9 mouse cellular contexts compared by ENCODE assay signal in genomic region chr12:112077651-112078050, GRCm38 (mm10). TPM values are rescaled to one million over a fixed set of nuclear protein-coding genes. Genes with fewer than 3 reads are reported as not detected.
DNase-seq lines count a peak whose midpoint lies in the region; ATAC-seq and TF ChIP-seq lines count a peak whose summit lies in the region.
"Had no signal": no experiment of that assay in that cellular context is flagged by ENCODE, and none has a peak within 500 bp of the region (broad histone marks: within the 10 kb centered on the region; RNA-seq: fewer than 3 reads in every experiment).

No protein-coding gene starts in this region.

- no peaks in the 10 kb centered on the region for H3K79me2 ChIP-seq in liver, adult 2 months (ENCODE audit: control insufficient read depth, insufficient read depth, low read length)

- no peaks in the 10 kb centered on the region for H3K27me3 ChIP-seq in hindbrain, embryonic 10.5 days (ENCODE audit: insufficient read depth, poor library complexity, severe bottlenecking)
- no peaks in the 10 kb centered on the region for H3K27me3 ChIP-seq in hindbrain, embryonic 16.5 days (replicated peaks; ENCODE audit: control insufficient read depth, insufficient read depth, low read length)
- H3K27me3 ChIP-seq in liver, adult 2 months (ENCODE audit: control insufficient read depth, insufficient read depth, low read length): no peaks in the 10 kb centered on the region

- peak; percentile 81 for DNase-seq in hindbrain, embryonic 10.5 days (ENCODE audit: low spot score)
- peak; percentile 29 for DNase-seq in cerebellum, adult 9-11 months
- peak; percentile 75 for DNase-seq in gastrocnemius, adult 2 months
- DNase-seq in kidney, adult 9 months: peak; percentile 82
- DNase-seq in liver, adult 2 months (ENCODE audit: extremely low read depth, low read depth, low spot score): peak; percentile 35
- DNase-seq in naive thymus-derived CD4-positive, alpha-beta T cell, adult 2 months (ENCODE audit: low read depth): peak; percentile 28
- DNase-seq in testis, postnatal 14 days (ENCODE audit: low spot score): peak; percentile 49

- peak; percentile 79 for TF ChIP-seq CTCF in gastrocnemius, adult 2 months (IDR thresholded peaks at IDR 0.05)
- peak; percentile 97 for TF ChIP-seq CTCF in liver, adult 2 months (IDR thresholded peaks at IDR 0.05; ENCODE audit: low read depth, low read length)

- no peak overlapping the region for H3K4me3 ChIP-seq in hindbrain, embryonic 10.5 days
- no peak overlapping the region for H3K4me3 ChIP-seq in hindbrain, embryonic 16.5 days (ENCODE audit: low read length)
- no peak overlapping the region for H3K4me3 ChIP-seq in gastrocnemius, adult 2 months
- H3K4me3 ChIP-seq in liver, adult 2 months (ENCODE audit: insufficient read depth, low read depth, low read length): no peak overlapping the region

- no peak overlapping the region for H3K27ac ChIP-seq in hindbrain, embryonic 10.5 days
- no peak overlapping the region for H3K27ac ChIP-seq in hindbrain, embryonic 16.5 days (ENCODE audit: low read depth, low read length)
- H3K27ac ChIP-seq in gastrocnemius, adult 2 months: no peak overlapping the region
- H3K27ac ChIP-seq in liver, adult 2 months (replicated peaks; ENCODE audit: insufficient read depth, low read depth, low read length): no peak overlapping the region

- no peaks in the 10 kb centered on the region for H3K36me3 ChIP-seq in hindbrain, embryonic 10.5 days
- H3K36me3 ChIP-seq in hindbrain, embryonic 16.5 days (ENCODE audit: control insufficient read depth, insufficient read depth, low read length): no peaks in the 10 kb centered on the region
- no peaks in the 10 kb centered on the region for H3K36me3 ChIP-seq in liver, adult 2 months (ENCODE audit: control insufficient read depth, insufficient read depth, low read length)

- intact Hi-C loops in gastrocnemius, adult 2 months (cut with DNase I): loop anchor here (1.0 kb wide), 1 partner anchor 14 kb away; no protein-coding TSS in a partner anchor

- H3K4me2 ChIP-seq in hindbrain, embryonic 16.5 days (ENCODE audit: low read length): no peak overlapping the region

- no peak for ATAC-seq in hindbrain, embryonic 16.5 days

- no peaks in the 10 kb centered on the region for H3K9me3 ChIP-seq in hindbrain, embryonic 10.5 days
- no peaks in the 10 kb centered on the region for H3K9me3 ChIP-seq in hindbrain, embryonic 16.5 days (ENCODE audit: control insufficient read depth, low read length)

- no peaks in the 10 kb centered on the region for H3K4me1 ChIP-seq in hindbrain, embryonic 10.5 days (replicated peaks)
- H3K4me1 ChIP-seq in hindbrain, embryonic 16.5 days (ENCODE audit: control insufficient read depth, insufficient read depth, low read depth, low read length): no peaks in the 10 kb centered on the region
- no peaks in the 10 kb centered on the region for H3K4me1 ChIP-seq in liver, adult 2 months (ENCODE audit: control insufficient read depth, insufficient read depth, low read length)

- WGBS in hindbrain, embryonic 10.5 days: 10% methylated on average over 6 of the region's 6 CpGs
- WGBS in hindbrain, embryonic 16.5 days: 9% methylated on average over 6 of the region's 6 CpGs
- 3% methylated on average over 6 of the region's 6 CpGs for WGBS in liver, adult 2 months

- TF ChIP-seq POLR2A in liver, adult 2 months (IDR thresholded peaks at IDR 0.05; ENCODE audit: extremely low read depth, insufficient read depth, low read length): no peak

- no peak overlapping the region for H3K9ac ChIP-seq in hindbrain, embryonic 16.5 days (ENCODE audit: low read depth, low read length)
- H3K9ac ChIP-seq in liver, adult 2 months (ENCODE audit: low read depth, low read length): no peak overlapping the region

RNA-seq across cellular contexts. Expression of gene Aspg, which starts 28.8 kb away (rescaled TPM):
- 1.4 and 2.1 TPM in 2 replicates for polyA plus RNA-seq in hindbrain, embryonic 10.5 days (2016; fragmentation: Nextera tagmentation; extraction: Ambion mirVana)
- 2.2 and 2.6 TPM in 2 replicates for polyA plus RNA-seq in hindbrain, embryonic 16.5 days (2015; fragmentation: Nextera tagmentation; extraction: Ambion mirVana)
- not detected for total RNA-seq in gastrocnemius, adult 2 months (2021)
- 162 and 179 TPM in 2 replicates for total RNA-seq in liver, adult 2 months (2014; rRNA removed)
- 398 and 612 TPM in 2 replicates for polyA plus RNA-seq in liver, adult 2 months (2012; rRNA removed)
- total RNA-seq: neutrophil, adult 5-6 weeks had no signal

Comparison
In these comparisons a context has a peak if more than half of its experiments do, and no peak if none do; other contexts are left out.
1. DNase-seq: peak in every context shown above with its lines; median percentile 82 in kidney, adult 9 months; 81 in hindbrain, embryonic 10.5 days; 75 in gastrocnemius, adult 2 months; 49 in testis, postnatal 14 days; 35 in liver, adult 2 months; 29 in cerebellum, adult 9-11 months; 28 in naive thymus-derived CD4-positive, alpha-beta T cell, adult 2 months.
2. RNA of gene Aspg, which starts 28.8 kb away (polyA plus RNA-seq): 398 to 612 TPM in liver, adult 2 months; 2.2 to 2.6 TPM in hindbrain, embryonic 16.5 days and 1.4 to 2.1 TPM in hindbrain, embryonic 10.5 days; every median in the first group is over 100 times any median in the second.